Mouse (Mus musculus): ENCODE results near the gene Cdc42ep5. TPM values are rescaled to one million over a fixed set of nuclear protein-coding genes. Genes with fewer than 3 reads are reported as not detected.

Gene Cdc42ep5
- polyA plus RNA-seq, 1 experiment, result 23.5 TPM

GRCm38 (mm10) chr7:4145552-4146190 is 19.0 kb downstream of the Cdc42ep5 start:
- no peak for TF ChIP-seq POLR2A (IDR thresholded peaks at IDR 0.05; ENCODE audit: low read depth, low read length)
- peak; percentile 90 for TF ChIP-seq CTCF (conservative IDR thresholded peaks at IDR 0.05; ENCODE audit: insufficient read depth, insufficient read length, low read depth, low read length)
- H3K4me3 ChIP-seq (ENCODE audit: insufficient read depth, low read depth, low read length), result no peak overlapping the region
- DNase-seq, result peak; percentile 73
- no peak overlapping the region for H3K27ac ChIP-seq (ENCODE audit: insufficient read depth, low read depth, low read length)
- no peaks in the 10 kb centered on the region for H3K36me3 ChIP-seq (ENCODE audit: control insufficient read depth, insufficient read depth, low read length)
- WGBS, result 51% methylated on average over 6 of the region's 6 CpGs
- peaks cover 9% of the 10 kb centered on the region; the same call in 1 of the 2 replicates for H3K4me1 ChIP-seq (ENCODE audit: control insufficient read depth, insufficient read depth, low read length)
- no peaks in the 10 kb centered on the region for H3K27me3 ChIP-seq (replicated peaks; ENCODE audit: control insufficient read depth, insufficient read depth, low read length)

GRCm38 (mm10) chr7:4144766-4145551 is 19.7 kb downstream of the Cdc42ep5 start:
- Histone ChIP-seq H3K27me3 (replicated peaks; ENCODE audit: control insufficient read depth, insufficient read depth, low read length) (no peaks in the 10 kb centered on the region), H3K4me3 (ENCODE audit: insufficient read depth, low read depth, low read length) (no peak overlapping the region), H3K4me1 (ENCODE audit: control insufficient read depth, insufficient read depth, low read length) (peaks cover 9% of the 10 kb centered on the region; the same call in 1 of the 2 replicates), H3K36me3 (ENCODE audit: control insufficient read depth, insufficient read depth, low read length) (peaks cover under 1% of the 10 kb centered on the region; the same call in 1 of the 2 replicates), H3K27ac (ENCODE audit: insufficient read depth, low read depth, low read length) (no peak overlapping the region)
- 92% methylated on average over 20 of the region's 20 CpGs for WGBS
- TF ChIP-seq POLR2A (IDR thresholded peaks at IDR 0.05; ENCODE audit: low read depth, low read length) (no peak), CTCF (conservative IDR thresholded peaks at IDR 0.05; ENCODE audit: insufficient read depth, insufficient read length, low read depth, low read length) (no peak)
- no peak for DNase-seq

GRCm38 (mm10) chr7:4144046-4144445 is 20.6 kb downstream of the Cdc42ep5 start:
- TF ChIP-seq POLR2A (IDR thresholded peaks at IDR 0.05; ENCODE audit: low read depth, low read length), result no peak
- TF ChIP-seq CTCF (conservative IDR thresholded peaks at IDR 0.05; ENCODE audit: insufficient read depth, insufficient read length, low read depth, low read length), result no peak
- Histone ChIP-seq H3K27me3 (replicated peaks; ENCODE audit: control insufficient read depth, insufficient read depth, low read length) (no peaks in the 10 kb centered on the region), H3K27ac (ENCODE audit: insufficient read depth, low read depth, low read length) (no peak overlapping the region), H3K4me3 (ENCODE audit: insufficient read depth, low read depth, low read length) (no peak overlapping the region), H3K36me3 (ENCODE audit: control insufficient read depth, insufficient read depth, low read length) (peaks cover 4% of the 10 kb centered on the region), H3K4me1 (ENCODE audit: control insufficient read depth, insufficient read depth, low read length) (peaks cover 9% of the 10 kb centered on the region; the same call in 1 of the 2 replicates)
- DNase-seq, result no peak
- WGBS, result 92% methylated on average over 13 of the region's 13 CpGs

GRCm38 (mm10) chr7:4143506-4143905 is 21.2 kb downstream of the Cdc42ep5 start:
- no peak for TF ChIP-seq CTCF (conservative IDR thresholded peaks at IDR 0.05; ENCODE audit: insufficient read depth, insufficient read length, low read depth, low read length)
- TF ChIP-seq POLR2A (IDR thresholded peaks at IDR 0.05; ENCODE audit: low read depth, low read length), result no peak
- peaks cover 7% of the 10 kb centered on the region; the same call in 1 of the 2 replicates for H3K4me1 ChIP-seq (ENCODE audit: control insufficient read depth, insufficient read depth, low read length)
- no peak for DNase-seq
- no peak overlapping the region for H3K4me3 ChIP-seq (ENCODE audit: insufficient read depth, low read depth, low read length)
- peaks cover 4% of the 10 kb centered on the region for H3K36me3 ChIP-seq (ENCODE audit: control insufficient read depth, insufficient read depth, low read length)
- no peaks in the 10 kb centered on the region for H3K27me3 ChIP-seq (replicated peaks; ENCODE audit: control insufficient read depth, insufficient read depth, low read length)
- H3K27ac ChIP-seq (ENCODE audit: insufficient read depth, low read depth, low read length), result no peak overlapping the region
- WGBS, result 93% methylated on average over 19 of the region's 19 CpGs

- WGBS, result 93% methylated on average over 10 of the region's 10 CpGs
- no peak for TF ChIP-seq CTCF (conservative IDR thresholded peaks at IDR 0.05; ENCODE audit: insufficient read depth, insufficient read length, low read depth, low read length)
- no peak for TF ChIP-seq POLR2A (IDR thresholded peaks at IDR 0.05; ENCODE audit: low read depth, low read length)
- no peak overlapping the region for H3K4me3 ChIP-seq (ENCODE audit: insufficient read depth, low read depth, low read length)
- peaks cover 1% of the 10 kb centered on the region; the same call in 1 of the 2 replicates for H3K4me1 ChIP-seq (ENCODE audit: control insufficient read depth, insufficient read depth, low read length)
- H3K36me3 ChIP-seq (ENCODE audit: control insufficient read depth, insufficient read depth, low read length), result peaks cover 4% of the 10 kb centered on the region
- DNase-seq, result no peak
- no peak overlapping the region for H3K27ac ChIP-seq (ENCODE audit: insufficient read depth, low read depth, low read length)
- no peaks in the 10 kb centered on the region for H3K27me3 ChIP-seq (replicated peaks; ENCODE audit: control insufficient read depth, insufficient read depth, low read length)
These were observed 21.7 kb downstream of the Cdc42ep5 start for GRCm38 (mm10) chr7:4142796-4143445.

GRCm38 (mm10) chr7:4141648-4142325 is 22.9 kb downstream of the Cdc42ep5 start:
- 88% methylated on average over 6 of the region's 6 CpGs for WGBS
- Histone ChIP-seq H3K4me3 (ENCODE audit: insufficient read depth, low read depth, low read length) (no peak overlapping the region), H3K27me3 (replicated peaks; ENCODE audit: control insufficient read depth, insufficient read depth, low read length) (no peaks in the 10 kb centered on the region), H3K4me1 (ENCODE audit: control insufficient read depth, insufficient read depth, low read length) (no peaks in the 10 kb centered on the region), H3K27ac (ENCODE audit: insufficient read depth, low read depth, low read length) (no peak overlapping the region), H3K36me3 (ENCODE audit: control insufficient read depth, insufficient read depth, low read length) (peaks cover 4% of the 10 kb centered on the region)
- DNase-seq, result no peak
- TF ChIP-seq CTCF (conservative IDR thresholded peaks at IDR 0.05; ENCODE audit: insufficient read depth, insufficient read length, low read depth, low read length), result no peak
- TF ChIP-seq POLR2A (IDR thresholded peaks at IDR 0.05; ENCODE audit: low read depth, low read length), result no peak

Measured in kidney, adult 2 months (tissue).